Mouse (Mus musculus) lung, postnatal 4 days (tissue): ENCODE measurements around the gene Acap2.

Experiments used
- DNase-seq, 2 experiments: peaks; one replicate each; pipeline ENCODE4 v3.0.0; 2021

Gene Acap2

GRCm38 (mm10) chr16:31043136-31043535, 157.9 kb downstream of the Acap2 start:
- peak in 1 of 2 experiments; percentile 23 for DNase-seq
